Comparison of ENCODE assay signal across 21 mouse cellular contexts in the genomic region with DNA sequence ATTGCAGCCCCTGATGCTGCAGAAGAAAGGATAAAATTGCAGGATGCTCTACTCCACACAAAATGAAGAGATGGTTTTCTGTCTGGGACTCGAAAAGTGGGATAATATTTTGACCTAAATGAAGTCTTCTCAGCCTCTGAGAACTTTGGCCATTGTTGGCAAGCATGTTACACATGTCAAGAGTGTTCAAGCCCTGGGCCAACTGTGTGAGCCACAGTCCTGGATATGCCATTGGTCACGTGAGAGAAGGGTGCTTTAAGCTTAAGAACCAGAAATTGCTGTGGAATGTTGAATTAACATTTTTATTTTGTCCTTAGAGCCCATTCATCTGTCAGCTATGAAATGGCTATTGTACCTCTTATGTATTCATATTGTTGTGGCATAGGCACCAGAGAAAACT.
DNase-seq lines count a peak whose midpoint lies in the region; ATAC-seq and TF ChIP-seq lines count a peak whose summit lies in the region.
"Had no signal": no experiment of that assay in that cellular context is flagged by ENCODE, and none has a peak within 500 bp of the region (broad histone marks: within the 10 kb centered on the region; RNA-seq: fewer than 3 reads in every experiment).

No protein-coding gene starts in this region.

- ATAC-seq in midbrain, embryonic 11.5 days (ENCODE audit: low FRiP score): no peak
- ATAC-seq in midbrain, embryonic 15.5 days (replicated peaks): no peak
- ATAC-seq: CD4-positive, CD25-positive, alpha-beta regulatory T cell, adult 4 months; forebrain, embryonic 13.5 days had no signal

- no peaks in the 10 kb centered on the region for H3K9me3 ChIP-seq in midbrain, embryonic 11.5 days (ENCODE audit: control insufficient read depth, low read length)
- 0 out of 2 replicates have a peak, but pooled peaks cover 2% of the 10 kb centered on the region for H3K9me3 ChIP-seq in midbrain, embryonic 15.5 days
- H3K9me3 ChIP-seq: forebrain, embryonic 10.5 days; forebrain, embryonic 13.5 days; heart, embryonic 10.5 days; heart, embryonic 13.5 days; hindbrain, embryonic 15.5 days had no signal

- no peaks in the 10 kb centered on the region for H3K27me3 ChIP-seq in midbrain, embryonic 11.5 days (ENCODE audit: control insufficient read depth, insufficient read depth, low read length)
- H3K27me3 ChIP-seq in midbrain, embryonic 15.5 days (replicated peaks): no peaks in the 10 kb centered on the region; the same call in 1 of the 2 replicates
- H3K27me3 ChIP-seq: heart, embryonic 13.5 days; hindbrain, embryonic 15.5 days had no signal

- H3K4me1 ChIP-seq in midbrain, embryonic 11.5 days (ENCODE audit: control insufficient read depth, insufficient read depth, low read length): no peaks in the 10 kb centered on the region
- H3K4me1 ChIP-seq in midbrain, embryonic 15.5 days: 0 out of 2 replicates have a peak, but pooled peaks cover 2% of the 10 kb centered on the region
- H3K4me1 ChIP-seq: heart, embryonic 10.5 days; heart, embryonic 13.5 days; hindbrain, embryonic 15.5 days had no signal

- no peak for TF ChIP-seq POLR2A in brain, embryonic 14.5 days (IDR thresholded peaks at IDR 0.05; ENCODE audit: borderline replicate concordance, extremely low read depth, insufficient read depth, insufficient read length, poor library complexity, severe bottlenecking)

- no peaks in the 10 kb centered on the region for H3K36me3 ChIP-seq in midbrain, embryonic 11.5 days (ENCODE audit: control insufficient read depth, insufficient read depth, low read length)
- H3K36me3 ChIP-seq in midbrain, embryonic 15.5 days (replicated peaks): no peaks in the 10 kb centered on the region
- H3K36me3 ChIP-seq: forebrain, embryonic 10.5 days; heart, embryonic 10.5 days; heart, embryonic 13.5 days; hindbrain, embryonic 15.5 days had no signal

- WGBS in midbrain, embryonic 11.5 days: 51% methylated on average over 2 of the region's 2 CpGs
- WGBS in midbrain, embryonic 15.5 days: 35% methylated on average over 2 of the region's 2 CpGs

- H3K9ac ChIP-seq in midbrain, embryonic 11.5 days (ENCODE audit: low read length): no peak overlapping the region
- H3K9ac ChIP-seq in midbrain, embryonic 15.5 days: no peak overlapping the region
- H3K9ac ChIP-seq: forebrain, embryonic 13.5 days; heart, embryonic 13.5 days; hindbrain, embryonic 15.5 days had no signal

- H3K4me2 ChIP-seq in midbrain, embryonic 11.5 days: no peak overlapping the region
- no peak overlapping the region for H3K4me2 ChIP-seq in midbrain, embryonic 15.5 days
- H3K4me2 ChIP-seq: forebrain, embryonic 13.5 days; heart, embryonic 13.5 days; hindbrain, embryonic 15.5 days had no signal

- DNase-seq in midbrain, embryonic 11.5 days (ENCODE audit: low spot score, missing footprints): peak; percentile 71
- peak; percentile 68 for DNase-seq in adipocyte (ENCODE audit: low spot score)
- peak; percentile 28 for DNase-seq in brain, embryonic 14.5 days (ENCODE audit: low read depth)
- DNase-seq in ovary, postnatal 36 days (ENCODE audit: low spot score): no peak
- no peak for DNase-seq in cerebellum, adult 8-10 months
- DNase-seq: adrenal gland, postnatal 14 days; cerebellum, adult 11-12 months; cerebellum, adult 9-10 months; cerebellum, postnatal 14 days; gastrocnemius, postnatal 10 days; gastrocnemius, postnatal 36 days; heart, adult 2 months; heart, postnatal 14 days; heart, postnatal 4 days had no signal

- no peak for TF ChIP-seq CTCF in brain, embryonic 14.5 days (IDR thresholded peaks at IDR 0.05; ENCODE audit: borderline replicate concordance, extremely low read depth, insufficient read depth, insufficient read length)

- no peak overlapping the region for H3K27ac ChIP-seq in midbrain, embryonic 11.5 days (ENCODE audit: low read depth, low read length)
- no peak overlapping the region for H3K27ac ChIP-seq in midbrain, embryonic 15.5 days
- H3K27ac ChIP-seq: forebrain, embryonic 10.5 days; forebrain, embryonic 13.5 days; heart, adult 2 months; heart, embryonic 10.5 days; heart, embryonic 13.5 days; hindbrain, embryonic 15.5 days had no signal

- no peak overlapping the region for H3K4me3 ChIP-seq in midbrain, embryonic 11.5 days (ENCODE audit: low read depth, low read length)
- no peak overlapping the region for H3K4me3 ChIP-seq in midbrain, embryonic 15.5 days
- H3K4me3 ChIP-seq: forebrain, embryonic 10.5 days; forebrain, embryonic 13.5 days; heart, adult 2 months; heart, embryonic 10.5 days; heart, embryonic 13.5 days; hindbrain, embryonic 15.5 days had no signal

Comparison
In these comparisons a context has a peak if more than half of its experiments do, and no peak if none do; other contexts are left out.
1. DNase-seq: peak in midbrain, embryonic 11.5 days (single experiment), adipocyte (single experiment) and brain, embryonic 14.5 days (single experiment); none in ovary, postnatal 36 days (single experiment) and cerebellum, adult 8-10 months (single experiment).